Mouse (Mus musculus): Measurements from ENCODE around the gene Zfp691.

DNA sequence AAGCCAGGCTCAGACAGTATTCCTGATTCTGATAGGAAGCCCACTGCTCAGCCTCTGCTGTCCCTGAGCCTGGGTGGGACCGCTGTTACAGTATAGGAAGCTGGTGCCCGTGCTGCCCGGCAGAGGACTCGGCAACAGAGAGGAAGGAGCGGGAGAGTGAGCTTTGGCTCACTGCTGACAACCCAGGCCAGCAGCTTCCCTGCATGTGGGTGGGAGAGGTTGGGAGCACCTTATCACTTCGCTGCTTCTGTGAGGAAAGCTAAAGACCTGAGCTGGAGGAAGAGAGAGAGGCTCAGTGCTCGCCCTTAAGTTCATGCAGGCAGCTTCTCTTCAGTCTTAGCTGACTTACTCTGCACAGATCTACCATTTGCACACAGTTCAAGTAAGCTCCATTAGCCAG is 45.4 kb downstream of the Zfp691 start:
- TF ChIP-seq CTCF (IDR thresholded peaks at IDR 0.05; ENCODE audit: low read depth, low read length) (no peak), POLR2A (IDR thresholded peaks at IDR 0.05; ENCODE audit: extremely low read depth, insufficient read depth, low read length) (no peak)
